Mouse (Mus musculus) olfactory bulb, adult 2 months (tissue): ENCODE measurements at regions not wholly inside any gene's neighbourhood (a gene's known extent, or its start where the extent isn't known, plus 50 kb on each side); places are given as distances from the start of the nearest gene placed in this dataset.

Source experiments
- CTCF ChIP-seq: fragments of 200-500 bp; IDR thresholded peaks from 2 replicates; pipeline ENCODE4 v1.5.1; 2012; ENCODE audit warnings: low read depth, mild to moderate bottlenecking, low read length, moderate library complexity; ENCODE audit not compliant: insufficient read depth
- POLR2A ChIP-seq: fragments of 200-500 bp; IDR thresholded peaks from 2 replicates; pipeline ENCODE4 v1.6.1; 2012; ENCODE audit warnings: mild to moderate bottlenecking, low read depth, low read length, moderate library complexity; ENCODE audit not compliant: insufficient read depth

- TF ChIP-seq CTCF = no peak
- TF ChIP-seq POLR2A = no peak
These were observed 226.8 kb upstream of the Xylt1 start for GRCm38 (mm10) chr7:117153826-117154550.
